Mouse (Mus musculus): ENCODE results near the gene Acoxl. TPM values are rescaled to one million over a fixed set of nuclear protein-coding genes. Genes with fewer than 3 reads are reported as not detected.

Gene Acoxl
- polyA plus RNA-seq, 1 experiment from 2014 or later, result not detected

GRCm38 (mm10) chr2:128062756-128063155, 224.1 kb downstream of the Acoxl start:
- Histone ChIP-seq H3K9ac (no peak overlapping the region), H3K27ac (replicated peaks) (no peak overlapping the region), H3K36me3 (replicated peaks) (no peaks in the 10 kb centered on the region), H3K27me3 (no peaks in the 10 kb centered on the region), H3K4me1 (replicated peaks) (no peaks in the 10 kb centered on the region), H3K4me3 (replicated peaks) (no peak overlapping the region), H3K9me3 (replicated peaks) (no peaks in the 10 kb centered on the region), H3K4me2 (no peak overlapping the region)
- ATAC-seq (ENCODE audit: insufficient read depth), result no peak
- WGBS (ENCODE audit: insufficient replicate concordance), result 65% methylated on average over 6 of the region's 6 CpGs

- Histone ChIP-seq H3K27ac (replicated peaks) (no peak overlapping the region), H3K4me2 (no peak overlapping the region), H3K9me3 (replicated peaks) (no peaks in the 10 kb centered on the region), H3K4me1 (replicated peaks) (no peaks in the 10 kb centered on the region), H3K4me3 (replicated peaks) (no peak overlapping the region), H3K36me3 (replicated peaks) (no peaks in the 10 kb centered on the region), H3K27me3 (no peaks in the 10 kb centered on the region), H3K9ac (no peak overlapping the region)
- ATAC-seq (ENCODE audit: insufficient read depth), result no peak
- WGBS (ENCODE audit: insufficient replicate concordance), result 69% methylated on average over 2 of the region's 2 CpGs
Observed at GRCm38 (mm10) chr2:128065013-128065412, 226.3 kb downstream of the Acoxl start.

DNA sequence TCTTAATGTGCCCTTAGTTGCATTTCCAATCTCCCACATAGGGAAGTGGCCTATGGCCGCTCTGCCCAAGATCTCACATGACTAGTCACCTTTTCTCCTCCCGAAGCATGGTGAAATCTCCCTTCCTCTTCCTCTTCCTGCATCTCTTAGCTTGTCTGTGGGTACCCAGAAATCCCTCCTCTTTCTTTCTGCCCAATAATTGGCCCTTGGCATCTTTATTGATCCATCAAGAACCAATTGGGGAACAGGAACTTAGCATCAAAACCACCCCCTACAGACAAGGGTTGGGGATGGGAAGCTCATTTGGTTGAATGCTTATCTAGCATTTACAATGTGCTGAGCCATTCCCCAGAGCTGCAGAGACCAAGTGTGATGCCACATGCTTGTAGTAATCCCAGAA, 226.9 kb downstream of the Acoxl start:
- Histone ChIP-seq H3K4me3 (replicated peaks) (no peak overlapping the region), H3K4me2 (no peak overlapping the region), H3K9ac (no peak overlapping the region), H3K27me3 (no peaks in the 10 kb centered on the region), H3K27ac (replicated peaks) (no peak overlapping the region), H3K4me1 (replicated peaks) (no peaks in the 10 kb centered on the region), H3K9me3 (replicated peaks) (no peaks in the 10 kb centered on the region), H3K36me3 (replicated peaks) (no peaks in the 10 kb centered on the region)
- 29% methylated on average over 2 of the region's 2 CpGs for WGBS (ENCODE audit: insufficient replicate concordance)
- no peak for ATAC-seq (ENCODE audit: insufficient read depth)

GRCm38 (mm10) chr2:128067162-128067561, 228.5 kb downstream of the Acoxl start:
- ATAC-seq (ENCODE audit: insufficient read depth), result no peak
- WGBS (ENCODE audit: insufficient replicate concordance), result 52% methylated on average over 3 of the region's 3 CpGs
- H3K4me1 ChIP-seq (replicated peaks), result no peaks in the 10 kb centered on the region
- H3K9ac ChIP-seq, result no peak overlapping the region
- H3K4me2 ChIP-seq, result no peak overlapping the region
- no peaks in the 10 kb centered on the region for H3K9me3 ChIP-seq (replicated peaks)
- H3K36me3 ChIP-seq (replicated peaks), result no peaks in the 10 kb centered on the region
- no peaks in the 10 kb centered on the region for H3K27me3 ChIP-seq
- H3K27ac ChIP-seq (replicated peaks), result no peak overlapping the region
- no peak overlapping the region for H3K4me3 ChIP-seq (replicated peaks)

DNA sequence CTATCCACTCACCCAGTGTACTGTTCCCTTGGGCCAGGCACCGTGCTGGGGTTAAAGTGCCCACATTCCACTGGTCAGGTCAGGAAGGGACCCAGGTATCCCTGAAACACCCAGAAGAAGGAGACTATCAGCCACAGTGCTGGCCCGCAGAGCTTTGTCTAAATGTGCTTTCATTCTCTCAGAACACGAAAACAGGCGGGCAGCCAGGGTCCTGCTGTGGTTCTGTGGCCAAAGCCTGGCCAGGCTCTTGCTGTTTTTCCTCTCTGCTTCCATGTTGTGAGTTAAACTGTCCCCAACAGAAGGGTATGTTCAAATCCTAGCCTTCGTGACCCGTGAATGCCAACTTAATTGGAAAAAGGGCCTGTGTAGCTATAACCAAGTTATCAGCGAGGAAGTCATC, 228.9 kb downstream of the Acoxl start:
- Histone ChIP-seq H3K27me3 (no peaks in the 10 kb centered on the region), H3K4me2 (no peak overlapping the region), H3K9ac (no peak overlapping the region), H3K4me3 (replicated peaks) (no peak overlapping the region), H3K27ac (replicated peaks) (no peak overlapping the region), H3K4me1 (replicated peaks) (no peaks in the 10 kb centered on the region), H3K36me3 (replicated peaks) (no peaks in the 10 kb centered on the region), H3K9me3 (replicated peaks) (no peaks in the 10 kb centered on the region)
- no peak for ATAC-seq (ENCODE audit: insufficient read depth)
- 66% methylated on average over 7 of the region's 7 CpGs for WGBS (ENCODE audit: insufficient replicate concordance)

- Histone ChIP-seq H3K36me3 (replicated peaks) (no peaks in the 10 kb centered on the region), H3K9ac (no peak overlapping the region), H3K27ac (replicated peaks) (no peak overlapping the region), H3K27me3 (no peaks in the 10 kb centered on the region), H3K4me1 (replicated peaks) (no peaks in the 10 kb centered on the region), H3K4me3 (replicated peaks) (no peak overlapping the region), H3K9me3 (replicated peaks) (no peaks in the 10 kb centered on the region), H3K4me2 (no peak overlapping the region)
- 61% methylated on average over 4 of the region's 4 CpGs for WGBS (ENCODE audit: insufficient replicate concordance)
- ATAC-seq (ENCODE audit: insufficient read depth), result no peak
Observed at GRCm38 (mm10) chr2:128068176-128068575, 229.5 kb downstream of the Acoxl start.

- Histone ChIP-seq H3K9me3 (replicated peaks) (no peaks in the 10 kb centered on the region), H3K9ac (no peak overlapping the region), H3K27me3 (no peaks in the 10 kb centered on the region), H3K4me3 (replicated peaks) (no peak overlapping the region), H3K27ac (replicated peaks) (no peak overlapping the region), H3K4me2 (no peak overlapping the region), H3K4me1 (replicated peaks) (no peaks in the 10 kb centered on the region), H3K36me3 (replicated peaks) (no peaks in the 10 kb centered on the region)
- no peak for ATAC-seq (ENCODE audit: insufficient read depth)
- 36% methylated on average over 2 of the region's 2 CpGs for WGBS (ENCODE audit: insufficient replicate concordance)
Observed at GRCm38 (mm10) chr2:128069025-128069424, 230.3 kb downstream of the Acoxl start.

DNA sequence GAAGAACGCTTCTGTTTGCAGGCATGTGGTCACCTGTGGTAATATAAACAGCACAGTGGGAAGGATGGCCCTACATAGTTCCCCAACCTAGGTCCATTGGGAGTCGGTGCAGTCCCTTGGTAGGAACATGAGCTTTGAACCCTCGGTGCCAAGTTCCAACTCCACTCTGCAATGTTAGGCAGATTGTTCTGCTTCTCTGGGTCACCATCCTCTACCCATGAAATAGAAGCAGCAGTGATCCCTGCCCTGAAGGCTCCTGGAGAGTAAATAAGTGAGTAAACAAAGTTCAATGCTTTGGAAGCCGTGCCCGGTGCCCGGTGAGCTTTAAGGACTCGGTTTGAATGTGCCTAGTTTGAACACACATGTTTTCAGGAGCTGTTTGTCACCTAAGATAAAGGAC, 233.1 kb downstream of the Acoxl start:
- Histone ChIP-seq H3K4me3 (replicated peaks) (no peak overlapping the region), H3K27me3 (no peaks in the 10 kb centered on the region), H3K36me3 (replicated peaks) (no peaks in the 10 kb centered on the region), H3K4me1 (replicated peaks) (no peaks in the 10 kb centered on the region), H3K4me2 (no peak overlapping the region), H3K27ac (replicated peaks) (no peak overlapping the region), H3K9ac (no peak overlapping the region), H3K9me3 (replicated peaks) (no peaks in the 10 kb centered on the region)
- WGBS (ENCODE audit: insufficient replicate concordance), result 50% methylated on average over 7 of the region's 7 CpGs
- no peak for ATAC-seq (ENCODE audit: insufficient read depth)

DNA sequence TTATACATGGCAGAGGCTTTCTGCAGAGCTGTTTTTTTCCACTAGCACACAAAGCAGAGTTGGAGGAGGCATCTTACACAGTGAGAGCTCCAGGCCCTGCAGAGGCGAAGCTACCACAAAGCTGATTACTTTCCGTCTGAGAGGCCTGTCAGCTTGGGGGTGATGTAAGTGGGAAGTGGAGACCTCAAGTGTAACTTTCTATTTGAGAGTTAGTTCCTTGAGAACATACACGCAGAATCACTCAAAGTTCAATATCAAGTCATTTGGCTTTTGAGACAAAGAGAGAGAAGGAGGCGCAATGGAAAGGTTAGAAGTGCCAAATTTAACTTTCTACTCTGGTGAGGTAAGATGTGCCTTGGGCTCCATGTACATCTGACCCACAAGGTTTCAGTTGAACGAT, 234.3 kb downstream of the Acoxl start:
- no peaks in the 10 kb centered on the region for H3K36me3 ChIP-seq (replicated peaks)
- WGBS (ENCODE audit: insufficient replicate concordance), result 51% methylated on average over 5 of the region's 5 CpGs
- no peak overlapping the region for H3K9ac ChIP-seq
- no peak overlapping the region for H3K4me2 ChIP-seq
- no peaks in the 10 kb centered on the region for H3K4me1 ChIP-seq (replicated peaks)
- H3K27ac ChIP-seq (replicated peaks), result no peak overlapping the region
- no peaks in the 10 kb centered on the region for H3K27me3 ChIP-seq
- no peak for ATAC-seq (ENCODE audit: insufficient read depth)
- H3K9me3 ChIP-seq (replicated peaks), result no peaks in the 10 kb centered on the region
- no peak overlapping the region for H3K4me3 ChIP-seq (replicated peaks)

DNA sequence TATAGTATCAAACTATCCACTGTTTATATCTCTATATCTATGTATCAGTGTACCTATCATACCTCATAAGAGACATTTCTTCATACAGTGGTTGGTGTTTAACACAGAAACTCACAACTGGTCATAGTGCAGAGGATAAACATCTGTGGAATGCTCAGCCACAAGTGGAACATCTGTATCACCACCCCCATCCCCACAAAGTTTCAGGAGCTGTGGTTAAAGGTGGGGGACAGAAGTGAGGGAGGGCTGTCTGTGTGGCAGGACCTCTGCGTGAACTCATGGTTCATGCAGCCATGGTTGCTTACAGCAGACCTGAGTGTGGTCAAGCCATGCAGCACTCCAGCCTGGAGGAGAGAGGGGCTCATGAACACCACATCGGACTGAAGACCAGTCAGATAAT, 234.9 kb downstream of the Acoxl start:
- no peaks in the 10 kb centered on the region for H3K9me3 ChIP-seq (replicated peaks)
- H3K4me1 ChIP-seq (replicated peaks), result no peaks in the 10 kb centered on the region
- no peaks in the 10 kb centered on the region for H3K27me3 ChIP-seq
- 66% methylated on average over 2 of the region's 2 CpGs for WGBS (ENCODE audit: insufficient replicate concordance)
- H3K27ac ChIP-seq (replicated peaks), result no peak overlapping the region
- no peak for ATAC-seq (ENCODE audit: insufficient read depth)
- H3K4me2 ChIP-seq, result no peak overlapping the region
- no peak overlapping the region for H3K9ac ChIP-seq
- no peak overlapping the region for H3K4me3 ChIP-seq (replicated peaks)
- H3K36me3 ChIP-seq (replicated peaks), result no peaks in the 10 kb centered on the region

GRCm38 (mm10) chr2:128076936-128077335, 238.3 kb downstream of the Acoxl start:
- Histone ChIP-seq H3K36me3 (replicated peaks) (no peaks in the 10 kb centered on the region), H3K9me3 (replicated peaks) (no peaks in the 10 kb centered on the region), H3K27me3 (no peaks in the 10 kb centered on the region), H3K9ac (no peak overlapping the region), H3K4me2 (no peak overlapping the region), H3K4me3 (replicated peaks) (no peak overlapping the region), H3K27ac (replicated peaks) (no peak overlapping the region), H3K4me1 (replicated peaks) (no peaks in the 10 kb centered on the region)
- no peak for ATAC-seq (ENCODE audit: insufficient read depth)
- 63% methylated on average over 4 of the region's 4 CpGs for WGBS (ENCODE audit: insufficient replicate concordance)

DNA sequence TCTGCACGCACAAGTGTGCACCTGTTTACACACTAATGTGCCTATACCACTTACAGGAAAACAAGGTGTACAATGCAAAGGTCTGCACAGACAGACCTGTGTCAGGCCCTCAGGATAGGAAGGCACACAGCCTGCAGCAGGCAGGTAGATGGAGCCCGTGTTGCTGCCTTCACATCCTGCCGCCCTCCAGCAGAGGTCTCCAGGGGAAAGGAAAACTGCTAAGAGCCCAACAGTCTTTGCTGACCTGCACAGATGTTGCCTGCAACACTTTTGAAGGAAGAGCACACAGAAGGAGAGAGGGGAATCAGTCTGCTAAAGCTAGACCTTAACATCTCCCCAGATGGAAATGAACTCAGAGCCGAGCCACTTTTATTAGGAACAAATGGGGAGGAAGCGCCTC, 240.2 kb downstream of the Acoxl start:
- Histone ChIP-seq H3K36me3 (replicated peaks) (no peaks in the 10 kb centered on the region), H3K4me1 (replicated peaks) (no peaks in the 10 kb centered on the region), H3K4me2 (no peak overlapping the region), H3K27me3 (no peaks in the 10 kb centered on the region), H3K9ac (no peak overlapping the region), H3K4me3 (replicated peaks) (no peak overlapping the region), H3K9me3 (replicated peaks) (no peaks in the 10 kb centered on the region), H3K27ac (replicated peaks) (no peak overlapping the region)
- WGBS (ENCODE audit: insufficient replicate concordance), result 40% methylated on average over 5 of the region's 5 CpGs
- no peak for ATAC-seq (ENCODE audit: insufficient read depth)
